Mouse (Mus musculus) frontal cortex, adult (tissue): ENCODE data around the gene Tbl3.
A peak's percentile ranks its signal among the peaks of the same experiment; 100 is the strongest.

Source experiments
- ATAC-seq: cut with Nextera tagmentation; 2 replicates; pipeline ENCODE4 v1.9.2; 2017; ENCODE audit warnings: mild to moderate bottlenecking, moderate library complexity, mixed read lengths; ENCODE audit not compliant: low TSS enrichment

Gene Tbl3

GRCm38 (mm10) chr17:24653967-24654710 is 53.3 kb downstream of the Tbl3 start:
- peak; percentile 42; the same call in 1 of the 2 replicates for ATAC-seq

- no peak for ATAC-seq
These were observed 55.6 kb downstream of the Tbl3 start for GRCm38 (mm10) chr17:24651835-24652234.

- ATAC-seq: no peak
These were observed 56.7 kb downstream of the Tbl3 start for GRCm38 (mm10) chr17:24650766-24651165.

- ATAC-seq: no peak
These were observed 57.3 kb downstream of the Tbl3 start, which contains the start of gene Slc9a3r2 for GRCm38 (mm10) chr17:24650070-24650616. Gene Slc9a3r2 (minus strand): TSS chr17:24650327.

- no peak for ATAC-seq
These were observed 57.8 kb downstream of the Tbl3 start for GRCm38 (mm10) chr17:24649581-24650069.

GRCm38 (mm10) chr17:24648731-24649377 is 58.6 kb downstream of the Tbl3 start:
- no peak for ATAC-seq
